Mouse (Mus musculus): ENCODE results near the gene Cyp19a1.

DNA sequence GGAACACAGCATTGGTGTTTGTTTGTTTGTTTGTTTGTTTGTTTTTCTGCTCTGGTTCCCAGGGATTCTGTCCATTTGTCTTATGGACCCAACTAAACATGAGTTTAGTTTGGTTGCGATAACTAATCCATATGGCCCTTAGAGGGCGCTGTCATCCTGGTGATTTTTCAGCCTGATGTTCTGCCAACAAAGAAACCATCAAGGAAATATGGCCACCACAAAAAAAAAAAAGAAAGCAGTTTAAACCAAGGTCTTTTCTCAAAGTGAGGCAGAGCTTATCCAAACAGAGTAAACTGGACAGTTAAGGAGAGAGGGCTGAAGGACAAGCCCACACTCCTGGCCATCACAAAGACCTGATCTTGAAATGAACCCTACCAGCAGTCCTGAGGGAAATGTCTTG is 86.6 kb downstream of the Cyp19a1 start:
- TF ChIP-seq POLR2A (IDR thresholded peaks at IDR 0.05; ENCODE audit: control insufficient read depth, extremely low read depth, insufficient read depth, low read length, poor library complexity) (no peak), CTCF (IDR thresholded peaks at IDR 0.05; ENCODE audit: borderline replicate concordance, control insufficient read depth, extremely low read depth, insufficient read depth, low read length, poor library complexity) (no peak)

Data from thymus, adult 2 months (tissue).